Mouse (Mus musculus) kidney, embryonic 14.5 days (tissue): ENCODE results near the gene Slc30a5. TPM values are rescaled to one million over a fixed set of nuclear protein-coding genes. Genes with fewer than 3 reads are reported as not detected.
A peak's percentile ranks its signal among the peaks of the same experiment; 100 is the strongest.

Source experiments
- ATAC-seq: fragments of 200-750 bp; cut with Nextera tagmentation; 2 replicates; pipeline ENCODE4 v1.8.0; 2017; ENCODE audit warnings: moderate number of reproducible peaks, mild to moderate bottlenecking, moderate TSS enrichment, moderate library complexity; ENCODE audit not compliant: low FRiP score, low TSS enrichment
- H3K27ac ChIP-seq: fragments of 300-500 bp; sonication (generic); 2 replicates; pipeline ENCODE4 v1.5.1; 2014; ENCODE audit warnings: low read depth, mild to moderate bottlenecking, low read length, moderate library complexity, mixed read lengths
- H3K27me3 ChIP-seq: fragments of 300-500 bp; sonication (generic); 2 replicates; pipeline ENCODE4 v1.6.1; 2014; ENCODE audit warnings: mild to moderate bottlenecking, low read length; ENCODE audit not compliant: control insufficient read depth, insufficient read depth
- H3K36me3 ChIP-seq: fragments of 300-500 bp; sonication (generic); 2 replicates; pipeline ENCODE4 v1.6.1; 2014; ENCODE audit warnings: low read length, mixed read lengths; ENCODE audit not compliant: control insufficient read depth, insufficient read depth
- H3K4me1 ChIP-seq: fragments of 300-500 bp; sonication (generic); 2 replicates; pipeline ENCODE4 v1.6.1; 2014; ENCODE audit warnings: low read length, mixed read lengths; ENCODE audit not compliant: control insufficient read depth, insufficient read depth
- H3K4me2 ChIP-seq: fragments of 300-500 bp; sonication (generic); replicated peaks from 2 replicates; pipeline ENCODE4 v1.6.1; 2014; ENCODE audit warnings: low read depth, mild to moderate bottlenecking, low read length
- H3K4me3 ChIP-seq: fragments of 300-500 bp; sonication (generic); 2 replicates; pipeline ENCODE4 v1.5.1; 2014; ENCODE audit warnings: mild to moderate bottlenecking, low read length
- H3K9ac ChIP-seq: fragments of 300-500 bp; sonication (generic); 2 replicates; pipeline ENCODE4 v1.6.1; 2014; ENCODE audit warnings: low read depth, mild to moderate bottlenecking, low read length, moderate library complexity
- H3K9me3 ChIP-seq: fragments of 300-500 bp; sonication (generic); 2 replicates; pipeline ENCODE4 v1.6.1; 2016; ENCODE audit warnings: low read length; ENCODE audit not compliant: control insufficient read depth
- whole genome bisulfite sequencing: fragments of 180-500 bp; shearing (Covaris S2); extraction: QIAGEN DNeasy Blood & Tissue Kit; methylation state at CpG from one replicate; pipeline ENCODE4 v1.1.7; 2014; 5-methylcytosine and 5-hydroxymethylcytosine counted together
- polyA plus RNA-seq: library from polyadenylated mRNA; unstranded; fragments of >200 nt; fragmentation: Nextera tagmentation; extraction: Ambion mirVana; gene quantifications from 2 replicates; pipeline ENCODE4 v1.2.1, GENCODE M21; 2014

Gene Slc30a5
- polyA plus RNA-seq, result 33.9 and 65.9 TPM in 2 replicates

- H3K4me3 ChIP-seq, result peak within 1 kb of the TSS; percentile 85
- WGBS, result under 1% methylated on average over 84 of the region's 94 CpGs
- H3K9me3 ChIP-seq, result no peaks in the 10 kb centered on the region
- ATAC-seq, result peak; percentile 97
- peak within 1 kb of the TSS; percentile 83 for H3K4me2 ChIP-seq
- peaks cover 16% of the 10 kb centered on the region for H3K4me1 ChIP-seq
- peak within 1 kb of the TSS; percentile 84 for H3K27ac ChIP-seq
- peak within 1 kb of the TSS; percentile 87 for H3K9ac ChIP-seq
- no peaks in the 10 kb centered on the region for H3K27me3 ChIP-seq
- H3K36me3 ChIP-seq, result peaks cover 4% of the 10 kb centered on the region
Measured at GRCm38 (mm10) chr13:100832741-100833639, at the start of gene Slc30a5. TSS of gene Slc30a5 (minus strand) at chr13:100833427.

- H3K27me3 ChIP-seq, result no peaks in the 10 kb centered on the region
- H3K4me3 ChIP-seq, result no peak overlapping the region
- ATAC-seq, result no peak
- no peaks in the 10 kb centered on the region for H3K9me3 ChIP-seq
- no peak overlapping the region for H3K9ac ChIP-seq
- H3K36me3 ChIP-seq, result no peaks in the 10 kb centered on the region
- H3K4me2 ChIP-seq, result no peak overlapping the region
- H3K27ac ChIP-seq, result no peak overlapping the region
- H3K4me1 ChIP-seq, result no peaks in the 10 kb centered on the region
- WGBS, result 63% methylated on average over 2 of the region's 2 CpGs
Measured at GRCm38 (mm10) chr13:100881944-100882343, 48.7 kb upstream of the Slc30a5 start.

- no peak overlapping the region for H3K9ac ChIP-seq
- H3K27ac ChIP-seq, result no peak overlapping the region
- no peak overlapping the region for H3K4me3 ChIP-seq
- H3K36me3 ChIP-seq, result no peaks in the 10 kb centered on the region
- H3K4me2 ChIP-seq, result no peak overlapping the region
- 71% methylated on average over 3 of the region's 3 CpGs for WGBS
- no peak for ATAC-seq
- H3K27me3 ChIP-seq, result no peaks in the 10 kb centered on the region
- H3K9me3 ChIP-seq, result no peaks in the 10 kb centered on the region
- H3K4me1 ChIP-seq, result no peaks in the 10 kb centered on the region
Measured at GRCm38 (mm10) chr13:100879806-100880205, 46.6 kb upstream of the Slc30a5 start.

- H3K27ac ChIP-seq, result no peak overlapping the region
- no peaks in the 10 kb centered on the region for H3K4me1 ChIP-seq
- H3K9ac ChIP-seq, result no peak overlapping the region
- H3K9me3 ChIP-seq, result no peaks in the 10 kb centered on the region
- WGBS, result 20% methylated on average over 3 of the region's 3 CpGs
- H3K36me3 ChIP-seq, result no peaks in the 10 kb centered on the region
- no peak for ATAC-seq
- no peaks in the 10 kb centered on the region for H3K27me3 ChIP-seq
- no peak overlapping the region for H3K4me3 ChIP-seq
- no peak overlapping the region for H3K4me2 ChIP-seq
Measured at GRCm38 (mm10) chr13:100879326-100879725, 46.1 kb upstream of the Slc30a5 start.

GRCm38 (mm10) chr13:100878264-100878663, 45.0 kb upstream of the Slc30a5 start:
- H3K27ac ChIP-seq, result no peak overlapping the region
- 42% methylated on average over 3 of the region's 3 CpGs for whole genome bisulfite sequencing
- 0 out of 2 replicates have a peak, but pooled peaks have one; percentile 64 for ATAC-seq

GRCm38 (mm10) chr13:100877703-100878102, 44.5 kb upstream of the Slc30a5 start:
- no peak for ATAC-seq
- 90% methylated on average over 3 of the region's 3 CpGs for WGBS
- H3K9me3 ChIP-seq, result no peaks in the 10 kb centered on the region
- no peaks in the 10 kb centered on the region for H3K27me3 ChIP-seq
- no peak overlapping the region for H3K4me3 ChIP-seq
- no peak overlapping the region for H3K4me2 ChIP-seq
- H3K4me1 ChIP-seq, result no peaks in the 10 kb centered on the region
- no peak overlapping the region for H3K9ac ChIP-seq
- no peaks in the 10 kb centered on the region for H3K36me3 ChIP-seq
- no peak overlapping the region for H3K27ac ChIP-seq

More at GRCm38 (mm10) chr13:100878264-100878663, 45.0 kb upstream of the Slc30a5 start:
- Histone ChIP-seq H3K9ac (no peak overlapping the region), H3K27me3 (no peaks in the 10 kb centered on the region), H3K4me3 (no peak overlapping the region), H3K4me1 (no peaks in the 10 kb centered on the region), H3K4me2 (no peak overlapping the region), H3K9me3 (no peaks in the 10 kb centered on the region), H3K36me3 (no peaks in the 10 kb centered on the region)

GRCm38 (mm10) chr13:100875103-100875502, 41.9 kb upstream of the Slc30a5 start:
- H3K27ac ChIP-seq, result no peak overlapping the region
- ATAC-seq, result no peak
- H3K9ac ChIP-seq, result no peak overlapping the region
- H3K4me2 ChIP-seq, result no peak overlapping the region
- no peaks in the 10 kb centered on the region for H3K36me3 ChIP-seq
- H3K4me3 ChIP-seq, result no peak overlapping the region
- H3K9me3 ChIP-seq, result no peaks in the 10 kb centered on the region
- no peaks in the 10 kb centered on the region for H3K4me1 ChIP-seq
- H3K27me3 ChIP-seq, result no peaks in the 10 kb centered on the region
- 73% methylated on average over 4 of the region's 4 CpGs for WGBS

GRCm38 (mm10) chr13:100874588-100874987, 41.4 kb upstream of the Slc30a5 start:
- 83% methylated on average over 3 of the region's 3 CpGs for WGBS

GRCm38 (mm10) chr13:100873530-100873929, 40.3 kb upstream of the Slc30a5 start:
- 85% methylated on average over 8 of the region's 8 CpGs for WGBS
- no peak overlapping the region for H3K27ac ChIP-seq
- H3K4me3 ChIP-seq, result no peak overlapping the region
- H3K9ac ChIP-seq, result no peak overlapping the region
- no peaks in the 10 kb centered on the region for H3K27me3 ChIP-seq
- ATAC-seq, result no peak
- H3K4me1 ChIP-seq, result no peaks in the 10 kb centered on the region
- no peak overlapping the region for H3K4me2 ChIP-seq
- no peaks in the 10 kb centered on the region for H3K36me3 ChIP-seq
- H3K9me3 ChIP-seq, result no peaks in the 10 kb centered on the region

More at GRCm38 (mm10) chr13:100874588-100874987, 41.4 kb upstream of the Slc30a5 start:
- H3K4me3 ChIP-seq, result no peak overlapping the region
- no peak overlapping the region for H3K9ac ChIP-seq
- H3K27ac ChIP-seq, result no peak overlapping the region
- no peaks in the 10 kb centered on the region for H3K4me1 ChIP-seq
- H3K27me3 ChIP-seq, result no peaks in the 10 kb centered on the region
- H3K4me2 ChIP-seq, result no peak overlapping the region
- ATAC-seq, result no peak
- H3K9me3 ChIP-seq, result no peaks in the 10 kb centered on the region
- no peaks in the 10 kb centered on the region for H3K36me3 ChIP-seq
